In genomic region chr16:15194926-15195711, GRCm38 (mm10) we compare ENCODE assay signal across 8 mouse cellular contexts.
A peak's percentile ranks its signal among the peaks of the same experiment; 100 is the strongest.
DNase-seq lines count a peak whose midpoint lies in the region; ATAC-seq and TF ChIP-seq lines count a peak whose summit lies in the region.

No protein-coding gene starts in this region.

- ATAC-seq in limb, embryonic 15.5 days (ENCODE audit: insufficient number of reproducible peaks, low FRiP score, low TSS enrichment, low read depth) = peak; percentile 61
- ATAC-seq in monocyte, adult 5-6 weeks (replicated peaks; ENCODE audit: insufficient number of reproducible peaks, low FRiP score, low TSS enrichment, poor library complexity, severe bottlenecking) = no peak
- ATAC-seq in midbrain, embryonic 11.5 days (ENCODE audit: low FRiP score) = no peak

- TF ChIP-seq CTCF in left cerebral cortex, adult 2 months (IDR thresholded peaks at IDR 0.05) = no peak

- DNase-seq in left cerebral cortex, postnatal 10 days (ENCODE audit: extremely low spot score in 1 of 2, low spot score in 2 of 2) = peak; percentile 11 to 43
- DNase-seq in left cerebral cortex, adult 2 months (ENCODE audit: extremely low spot score in 1 of 2, low spot score in 2 of 2) = no peak
- DNase-seq in embryonic facial prominence, embryonic 10.5 days (ENCODE audit: low spot score) = peak; percentile 77
- peak; percentile 73 to 74 for DNase-seq in heart, postnatal 10 days
- DNase-seq in midbrain, embryonic 11.5 days (ENCODE audit: low spot score, missing footprints) = no peak
- DNase-seq in cerebellum, adult 11 months = no peak

- H3K36me3 ChIP-seq in embryonic facial prominence, embryonic 10.5 days (replicated peaks) = no peaks in the 10 kb centered on the region
- no peaks in the 10 kb centered on the region for H3K36me3 ChIP-seq in limb, embryonic 15.5 days
- H3K36me3 ChIP-seq in midbrain, embryonic 11.5 days (ENCODE audit: control insufficient read depth, insufficient read depth, low read length) = no peaks in the 10 kb centered on the region

- H3K27ac ChIP-seq in left cerebral cortex, adult 2 months = no peak overlapping the region
- H3K27ac ChIP-seq in embryonic facial prominence, embryonic 10.5 days (replicated peaks) = peak overlapping the region; percentile 74
- peak overlapping the region; percentile 82 for H3K27ac ChIP-seq in limb, embryonic 15.5 days
- H3K27ac ChIP-seq in midbrain, embryonic 11.5 days (ENCODE audit: low read depth, low read length) = no peak overlapping the region

- H3K4me1 ChIP-seq in embryonic facial prominence, embryonic 10.5 days = peaks cover 14% of the 10 kb centered on the region
- H3K4me1 ChIP-seq in limb, embryonic 15.5 days = peaks cover 35% of the 10 kb centered on the region
- no peaks in the 10 kb centered on the region for H3K4me1 ChIP-seq in midbrain, embryonic 11.5 days (ENCODE audit: control insufficient read depth, insufficient read depth, low read length)

- H3K9ac ChIP-seq in limb, embryonic 15.5 days = no peak overlapping the region
- H3K9ac ChIP-seq in midbrain, embryonic 11.5 days (ENCODE audit: low read length) = no peak overlapping the region

- 32% methylated on average over 6 of the region's 6 CpGs for WGBS in embryonic facial prominence, embryonic 10.5 days
- WGBS in limb, embryonic 15.5 days = 14% methylated on average over 6 of the region's 6 CpGs
- 70% methylated on average over 6 of the region's 6 CpGs for WGBS in midbrain, embryonic 11.5 days

- no peaks in the 10 kb centered on the region for H3K9me3 ChIP-seq in embryonic facial prominence, embryonic 10.5 days
- H3K9me3 ChIP-seq in limb, embryonic 15.5 days = no peaks in the 10 kb centered on the region
- H3K9me3 ChIP-seq in midbrain, embryonic 11.5 days (ENCODE audit: control insufficient read depth, low read length) = no peaks in the 10 kb centered on the region

- H3K4me3 ChIP-seq in left cerebral cortex, adult 2 months = no peak overlapping the region
- H3K4me3 ChIP-seq in embryonic facial prominence, embryonic 10.5 days = no peak overlapping the region
- no peak overlapping the region for H3K4me3 ChIP-seq in limb, embryonic 15.5 days
- H3K4me3 ChIP-seq in midbrain, embryonic 11.5 days (ENCODE audit: low read depth, low read length) = no peak overlapping the region

- no peaks in the 10 kb centered on the region for H3K27me3 ChIP-seq in embryonic facial prominence, embryonic 10.5 days (replicated peaks; ENCODE audit: low read depth, poor library complexity, severe bottlenecking)
- no peaks in the 10 kb centered on the region for H3K27me3 ChIP-seq in limb, embryonic 15.5 days
- H3K27me3 ChIP-seq in midbrain, embryonic 11.5 days (ENCODE audit: control insufficient read depth, insufficient read depth, low read length) = no peaks in the 10 kb centered on the region

- intact Hi-C loops in left cerebral cortex, postnatal 10 days (cut with DNase I) = no loop called here
- intact Hi-C loops in left cerebral cortex, adult 2 months (cut with DNase I) = no loop called here
- intact Hi-C loops in heart, postnatal 10 days (cut with DNase I) = loop anchor here (5.0 to 10.0 kb wide), 2 partner anchors 110 to 493 kb away; no protein-coding TSS in a partner anchor

- no peak overlapping the region for H3K4me2 ChIP-seq in limb, embryonic 15.5 days
- no peak overlapping the region for H3K4me2 ChIP-seq in midbrain, embryonic 11.5 days

Comparison
In these comparisons a context has a peak if more than half of its experiments do, and no peak if none do; other contexts are left out.
1. DNase-seq: peak in left cerebral cortex, postnatal 10 days (2 of 2), embryonic facial prominence, embryonic 10.5 days (single experiment) and heart, postnatal 10 days (2 of 2); none in left cerebral cortex, adult 2 months (0 of 2), midbrain, embryonic 11.5 days (single experiment) and cerebellum, adult 11 months (single experiment).
2. H3K27ac ChIP-seq: peak in embryonic facial prominence, embryonic 10.5 days (single experiment) and limb, embryonic 15.5 days (single experiment); none in left cerebral cortex, adult 2 months (single experiment) and midbrain, embryonic 11.5 days (single experiment).